Mouse (Mus musculus): ENCODE results near the gene Pes1. TPM values are rescaled to one million over a fixed set of nuclear protein-coding genes. Genes with fewer than 3 reads are reported as not detected.

Pes1 gene
- polyA plus RNA-seq, 1 experiment from 2014 or later: 116 TPM

DNA sequence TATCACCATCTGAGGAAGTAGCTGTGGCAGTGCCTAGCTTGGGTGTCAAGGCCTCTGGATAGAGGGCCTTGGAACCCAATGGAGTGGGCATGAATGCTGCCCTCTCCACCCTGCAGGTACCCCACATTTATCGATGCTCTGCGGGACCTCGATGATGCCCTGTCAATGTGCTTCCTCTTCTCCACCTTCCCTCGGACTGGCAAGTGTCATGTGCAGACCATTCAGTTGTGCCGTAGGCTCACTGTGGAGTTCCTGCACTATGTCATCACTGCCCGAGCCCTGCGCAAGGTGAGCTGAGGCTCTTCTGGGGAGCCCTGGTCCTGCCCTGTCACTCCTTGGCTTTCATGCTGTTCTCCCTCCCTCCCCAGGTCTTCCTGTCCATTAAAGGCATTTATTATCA is 9.3 kb downstream of the Pes1 start:
- 97% methylated on average over 7 of the region's 7 CpGs for WGBS
- Histone ChIP-seq H3K27ac (no peak overlapping the region), H3K4me1 (peaks cover 5% of the 10 kb centered on the region; the same call in 1 of the 2 replicates), H3K27me3 (ENCODE audit: poor library complexity, severe bottlenecking) (no peaks in the 10 kb centered on the region), H3K36me3 (replicated peaks) (peaks cover 100% of the 10 kb centered on the region), H3K9me3 (no peaks in the 10 kb centered on the region), H3K4me3 (no peak overlapping the region)
- no peak for DNase-seq (ENCODE audit: extremely low spot score, low spot score)

DNA sequence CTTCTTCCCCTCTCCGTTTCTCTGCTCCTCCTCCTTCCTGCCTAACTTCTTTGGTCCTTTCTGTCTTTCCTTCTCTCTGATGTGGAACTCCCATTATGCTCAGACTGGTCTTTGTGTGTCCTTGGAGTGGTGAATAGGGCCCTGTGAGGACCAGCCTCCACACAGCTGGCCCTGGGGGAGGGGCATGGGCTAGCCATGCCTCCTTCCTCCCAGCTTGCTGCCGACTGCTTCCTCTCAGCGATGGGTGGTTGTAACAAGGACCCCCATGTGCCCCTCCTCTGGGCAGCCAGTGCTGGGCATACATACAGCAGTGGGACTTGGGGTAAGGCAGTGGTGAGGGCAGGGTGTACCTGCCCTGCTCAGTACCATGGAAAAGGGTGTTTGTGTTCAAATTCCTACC is 10.5 kb downstream of the Pes1 start:
- no peak for DNase-seq (ENCODE audit: extremely low spot score, low spot score)
- peaks cover 5% of the 10 kb centered on the region; the same call in 1 of the 2 replicates for H3K4me1 ChIP-seq
- no peaks in the 10 kb centered on the region for H3K27me3 ChIP-seq (ENCODE audit: poor library complexity, severe bottlenecking)
- no peak overlapping the region for H3K27ac ChIP-seq
- 69% methylated on average over 3 of the region's 3 CpGs for WGBS
- no peak overlapping the region for H3K4me3 ChIP-seq
- no peaks in the 10 kb centered on the region for H3K9me3 ChIP-seq
- H3K36me3 ChIP-seq (replicated peaks): peaks cover 100% of the 10 kb centered on the region

DNA sequence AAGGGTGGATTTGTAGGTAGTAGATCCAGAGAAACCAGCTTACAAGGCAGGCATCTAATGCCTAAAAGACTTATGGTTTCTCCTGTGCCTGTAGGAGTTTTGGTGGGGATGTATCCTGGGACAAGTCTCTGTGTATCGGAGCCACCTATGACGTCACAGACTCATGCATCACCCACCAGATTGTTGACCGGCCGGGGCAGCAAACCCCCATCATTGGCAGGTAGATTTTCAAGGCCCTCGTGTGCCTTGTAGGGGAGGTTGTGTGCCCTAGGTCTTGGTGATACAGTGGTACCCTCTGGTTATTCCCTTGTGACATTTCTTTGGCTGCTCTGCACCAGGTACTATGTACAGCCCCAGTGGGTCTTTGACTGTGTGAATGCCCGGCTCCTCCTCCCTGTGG is 12.9 kb downstream of the Pes1 start, which contains the start of gene 4930556J24Rik:
TSS of gene 4930556J24Rik (minus strand) at position 101 of the 400 bp plus-strand sequence.
- peaks cover 100% of the 10 kb centered on the region for H3K36me3 ChIP-seq (replicated peaks)
- no peaks in the 10 kb centered on the region for H3K27me3 ChIP-seq (ENCODE audit: poor library complexity, severe bottlenecking)
- no peak within 1 kb of the TSS for H3K4me3 ChIP-seq
- H3K27ac ChIP-seq: no peak within 1 kb of the TSS
- DNase-seq (ENCODE audit: extremely low spot score, low spot score): no peak
- no peaks in the 10 kb centered on the region for H3K9me3 ChIP-seq
- peaks cover 5% of the 10 kb centered on the region; the same call in 1 of the 2 replicates for H3K4me1 ChIP-seq
- WGBS: 95% methylated on average over 6 of the region's 6 CpGs

DNA sequence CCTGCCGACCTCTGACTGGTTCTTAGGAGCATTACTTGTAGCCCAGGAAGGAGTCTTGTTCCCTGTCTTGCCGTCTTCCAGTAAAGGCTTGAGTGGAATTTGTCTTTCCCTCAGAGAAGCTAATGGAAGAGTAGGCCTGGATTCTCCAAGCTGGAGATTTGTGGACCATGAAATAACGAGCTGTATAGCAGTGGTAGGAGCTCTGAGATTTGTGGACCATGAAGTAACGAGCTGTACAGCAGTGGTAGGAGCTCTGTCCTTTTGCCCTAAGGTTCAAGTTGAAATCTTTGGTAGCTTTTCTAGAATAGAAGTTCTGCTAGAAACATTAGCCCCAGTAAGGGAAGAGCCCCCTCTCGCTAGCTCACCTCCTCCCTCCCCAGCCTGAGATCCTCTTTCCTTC is 14.6 kb downstream of the Pes1 start:
- Histone ChIP-seq H3K27ac (no peak overlapping the region), H3K27me3 (ENCODE audit: poor library complexity, severe bottlenecking) (peaks cover 13% of the 10 kb centered on the region), H3K9me3 (no peaks in the 10 kb centered on the region), H3K4me1 (peaks cover 16% of the 10 kb centered on the region), H3K36me3 (replicated peaks) (peaks cover 90% of the 10 kb centered on the region), H3K4me3 (no peak overlapping the region)
- 89% methylated on average over 5 of the region's 5 CpGs for WGBS
- DNase-seq (ENCODE audit: extremely low spot score, low spot score): no peak

DNA sequence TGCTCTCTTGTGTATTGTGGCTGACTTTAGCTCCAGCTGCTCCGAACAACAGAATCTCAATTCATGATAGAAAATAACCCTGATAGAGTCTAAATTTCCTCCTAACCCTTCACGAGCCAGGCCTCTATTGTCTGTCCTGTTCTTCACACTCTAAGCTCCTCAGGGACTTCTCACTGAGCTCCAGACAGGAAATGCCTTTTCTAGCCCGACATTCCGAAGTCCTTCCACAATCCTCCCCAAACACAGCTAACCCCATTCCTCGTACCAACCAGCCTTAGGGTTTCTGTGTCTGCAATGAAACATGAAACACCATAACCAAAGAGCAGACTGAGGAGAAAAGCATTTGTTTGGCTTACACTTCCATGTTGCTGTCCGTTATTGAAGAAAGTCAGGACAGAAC is 17.8 kb downstream of the Pes1 start:
- Histone ChIP-seq H3K27ac (no peak overlapping the region), H3K4me3 (no peak overlapping the region), H3K9me3 (no peaks in the 10 kb centered on the region), H3K36me3 (replicated peaks) (peaks cover 59% of the 10 kb centered on the region), H3K27me3 (ENCODE audit: poor library complexity, severe bottlenecking) (peaks cover 31% of the 10 kb centered on the region), H3K4me1 (peaks cover 26% of the 10 kb centered on the region)
- 75% methylated on average over 6 of the region's 6 CpGs for WGBS
- no peak for DNase-seq (ENCODE audit: extremely low spot score, low spot score)

DNA sequence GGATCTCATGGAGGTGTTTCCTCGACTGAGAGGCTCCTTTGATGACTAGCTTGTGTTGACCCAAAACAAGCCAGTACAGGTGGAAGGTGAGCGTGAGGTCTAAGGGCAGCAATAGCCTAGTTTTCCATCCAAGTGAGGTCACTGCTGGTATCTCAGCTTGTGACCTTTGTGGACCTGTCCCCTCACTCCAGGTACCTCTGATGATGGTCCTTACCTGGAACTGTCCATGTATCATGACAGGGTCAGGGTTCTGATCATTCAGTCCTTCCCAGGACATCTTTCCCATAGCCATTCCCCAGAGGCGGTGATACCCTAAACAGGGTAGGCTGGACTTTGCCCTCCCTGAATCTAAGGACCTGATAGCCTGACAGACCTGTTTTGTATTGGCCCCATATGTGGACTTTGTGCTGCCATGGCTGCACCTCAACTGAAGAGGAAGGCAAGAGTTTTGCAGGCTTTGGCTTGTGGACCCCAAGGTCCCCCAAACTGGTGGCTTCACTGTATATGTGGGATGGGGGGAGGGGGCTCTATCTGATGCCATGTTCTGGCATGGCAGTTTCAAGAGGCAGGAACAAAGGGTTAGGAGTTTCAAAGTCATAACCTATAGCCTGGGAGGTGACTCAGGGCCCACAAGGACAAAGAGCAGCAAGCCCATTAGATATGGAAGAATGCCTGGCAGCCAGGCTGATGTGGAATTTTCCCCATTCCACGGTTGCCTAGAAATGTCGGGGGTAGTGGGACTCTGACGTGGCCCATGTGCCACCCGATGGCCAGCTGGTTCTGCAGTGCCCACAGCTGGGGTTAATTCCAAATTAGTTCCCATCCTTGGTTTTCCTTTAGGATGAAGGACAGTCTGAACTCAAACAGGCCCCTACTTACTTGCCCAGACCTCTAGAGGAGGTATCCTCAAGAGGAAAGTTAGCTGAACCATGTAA is 18.8 kb downstream of the Pes1 start:
- H3K36me3 ChIP-seq (replicated peaks): peaks cover 49% of the 10 kb centered on the region
- WGBS: 78% methylated on average over 7 of the region's 7 CpGs
- peaks cover 31% of the 10 kb centered on the region for H3K27me3 ChIP-seq (ENCODE audit: poor library complexity, severe bottlenecking)
- H3K9me3 ChIP-seq: no peaks in the 10 kb centered on the region
- DNase-seq (ENCODE audit: extremely low spot score, low spot score): no peak
- no peak overlapping the region for H3K27ac ChIP-seq
- H3K4me1 ChIP-seq: peaks cover 26% of the 10 kb centered on the region
- H3K4me3 ChIP-seq: peak overlapping the region; percentile 54; the same call in 1 of the 2 replicates

DNA sequence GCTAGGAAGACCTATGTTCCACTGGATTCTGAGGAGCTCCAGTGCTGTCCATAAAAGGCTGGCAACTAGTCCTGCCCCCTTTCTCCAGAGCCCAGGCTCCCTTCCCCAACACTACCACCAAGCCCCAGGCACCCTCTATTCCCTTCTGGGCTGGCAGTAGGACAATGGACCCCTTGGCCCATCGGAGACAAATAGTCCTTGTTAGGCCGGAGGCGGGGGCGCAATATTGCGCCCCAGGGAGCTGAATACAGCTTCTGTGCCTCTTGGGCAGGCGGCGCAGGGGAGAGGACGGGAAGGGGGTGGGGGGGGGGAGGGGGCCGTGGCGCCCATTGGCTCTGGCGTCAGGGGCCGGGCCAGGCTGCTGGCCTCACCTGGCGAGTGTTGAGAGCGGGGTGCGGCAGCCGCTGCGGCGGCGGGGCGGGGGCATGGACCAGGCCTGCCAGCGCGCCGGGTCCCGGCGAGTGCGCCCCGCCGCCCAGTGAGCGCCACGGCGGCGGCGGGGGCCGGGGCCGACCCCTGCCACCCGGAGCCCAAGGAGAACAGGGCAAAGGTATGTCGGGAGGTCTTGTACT is 19.6 kb downstream of the Pes1 start, which contains the start of gene Gal3st1:
TSS of gene Gal3st1 (plus strand) at position 346 of the 572 bp plus-strand sequence.
- DNase-seq (ENCODE audit: extremely low spot score, low spot score): peak; percentile 22

DNA sequence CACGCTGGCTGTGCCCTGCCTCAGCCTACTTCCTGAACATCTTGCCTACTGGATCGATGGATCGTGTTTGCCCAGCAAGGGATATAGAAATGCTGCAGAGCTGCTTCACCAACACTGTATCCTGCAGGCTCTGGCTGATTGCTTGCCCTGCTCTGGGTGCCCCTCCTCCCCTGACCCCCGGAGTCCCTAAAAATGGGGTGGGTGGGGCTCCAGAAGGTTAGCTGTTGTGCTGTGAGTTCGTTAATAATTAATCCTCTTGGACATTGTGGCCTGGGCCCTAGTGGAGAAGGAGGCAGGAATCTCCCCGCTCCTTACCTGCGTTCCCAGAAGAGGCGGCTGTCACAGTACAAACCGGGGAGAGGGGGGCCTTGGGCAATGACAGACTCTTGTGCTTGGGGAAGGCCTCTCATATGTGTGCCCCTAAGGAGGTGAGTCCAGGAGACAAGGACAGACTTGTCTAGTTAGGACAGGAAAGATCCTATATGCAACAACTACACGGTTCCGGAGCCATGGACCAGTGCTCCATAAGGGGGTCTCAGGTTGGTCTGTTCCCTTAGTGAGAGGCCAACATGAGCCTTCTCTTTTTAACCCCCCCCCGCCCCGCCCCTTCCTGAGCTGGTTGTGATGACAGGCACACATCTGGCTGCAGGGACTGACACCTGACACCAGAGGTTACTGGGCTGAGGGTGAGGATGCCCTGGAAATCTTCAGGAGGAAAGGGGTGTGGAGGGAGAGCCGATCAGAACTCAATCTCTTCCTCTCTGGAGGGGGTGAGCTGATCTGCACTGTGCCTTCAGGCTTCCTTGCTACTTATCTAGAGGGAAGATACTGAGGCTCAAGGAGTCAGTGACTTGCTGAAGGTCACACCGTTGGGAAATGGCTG is 20.3 kb downstream of the Pes1 start:
- H3K4me3 ChIP-seq: peak overlapping the region; percentile 54
- 11% methylated on average over 15 of the region's 15 CpGs for WGBS

More for the DNA sequence above, 19.6 kb downstream of the Pes1 start, which contains the start of gene Gal3st1:
- Histone ChIP-seq H3K9me3 (no peaks in the 10 kb centered on the region), H3K27ac (peak within 1 kb of the TSS; percentile 53; the same call in 1 of the 2 replicates), H3K36me3 (replicated peaks) (peaks cover 41% of the 10 kb centered on the region), H3K4me1 (peaks cover 26% of the 10 kb centered on the region), H3K4me3 (peak within 1 kb of the TSS; percentile 54), H3K27me3 (ENCODE audit: poor library complexity, severe bottlenecking) (peaks cover 31% of the 10 kb centered on the region)
- 1% methylated on average over 34 of the region's 37 CpGs for WGBS

DNA sequence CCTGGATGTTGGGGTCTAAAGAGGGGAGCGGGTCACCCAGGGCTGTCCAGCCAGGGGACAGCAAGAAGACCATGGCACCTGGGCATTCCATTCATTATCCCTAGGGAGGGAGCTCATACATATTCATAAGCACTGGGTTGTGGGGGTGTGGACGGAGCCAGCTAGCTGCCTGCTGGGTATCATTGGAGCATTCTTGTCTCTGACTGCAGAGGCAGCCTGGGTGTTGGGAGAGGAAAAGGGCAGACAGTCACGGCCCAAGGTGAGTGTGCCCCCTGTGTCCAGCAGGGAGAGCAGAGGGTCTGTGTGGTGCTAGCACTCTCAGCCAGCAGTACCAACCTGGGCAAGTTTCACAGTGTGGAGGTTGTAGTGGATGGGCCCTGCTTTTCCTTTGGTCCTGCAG is 26.0 kb downstream of the Pes1 start:
- peaks cover 4% of the 10 kb centered on the region for H3K27me3 ChIP-seq (ENCODE audit: poor library complexity, severe bottlenecking)
- DNase-seq (ENCODE audit: extremely low spot score, low spot score): no peak
- WGBS: 40% methylated on average over 3 of the region's 3 CpGs
- H3K9me3 ChIP-seq: no peaks in the 10 kb centered on the region
- no peak overlapping the region for H3K27ac ChIP-seq
- H3K36me3 ChIP-seq (replicated peaks): no peaks in the 10 kb centered on the region
- no peak overlapping the region for H3K4me3 ChIP-seq
- H3K4me1 ChIP-seq: peaks cover 1% of the 10 kb centered on the region

More for the DNA sequence above, 20.3 kb downstream of the Pes1 start:
- no peak for DNase-seq (ENCODE audit: extremely low spot score, low spot score)
- peaks cover 33% of the 10 kb centered on the region for H3K36me3 ChIP-seq (replicated peaks)
- H3K27ac ChIP-seq: peak overlapping the region; percentile 53; the same call in 1 of the 2 replicates
- H3K4me1 ChIP-seq: peaks cover 26% of the 10 kb centered on the region
- no peaks in the 10 kb centered on the region for H3K9me3 ChIP-seq
- H3K27me3 ChIP-seq (ENCODE audit: poor library complexity, severe bottlenecking): peaks cover 31% of the 10 kb centered on the region

DNA sequence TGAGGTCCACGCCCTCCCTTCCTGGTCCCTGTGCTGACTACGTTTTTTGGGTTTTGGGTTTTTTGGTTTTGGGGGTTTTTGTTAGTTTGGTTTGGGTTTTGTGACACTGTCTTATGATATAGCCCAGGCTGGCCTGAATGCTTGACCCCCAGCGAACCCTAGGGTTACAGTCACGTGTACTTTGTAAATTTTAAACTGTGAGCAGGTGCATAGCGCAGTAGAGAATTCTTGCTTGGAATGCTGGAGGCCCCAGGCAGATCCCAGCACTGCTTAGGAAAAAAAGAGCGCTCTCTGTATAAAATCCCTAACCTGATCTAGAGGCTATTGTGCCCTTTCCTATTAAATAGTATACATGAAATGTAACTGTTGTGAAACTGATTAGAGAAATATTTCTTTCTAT is 29.4 kb downstream of the Pes1 start:
- Histone ChIP-seq H3K4me3 (no peak overlapping the region), H3K9me3 (no peaks in the 10 kb centered on the region), H3K4me1 (peaks cover 5% of the 10 kb centered on the region), H3K36me3 (replicated peaks) (no peaks in the 10 kb centered on the region), H3K27ac (no peak overlapping the region), H3K27me3 (ENCODE audit: poor library complexity, severe bottlenecking) (peaks cover 19% of the 10 kb centered on the region)
- WGBS: 83% methylated on average over 6 of the region's 6 CpGs
- no peak for DNase-seq (ENCODE audit: extremely low spot score, low spot score)

DNA sequence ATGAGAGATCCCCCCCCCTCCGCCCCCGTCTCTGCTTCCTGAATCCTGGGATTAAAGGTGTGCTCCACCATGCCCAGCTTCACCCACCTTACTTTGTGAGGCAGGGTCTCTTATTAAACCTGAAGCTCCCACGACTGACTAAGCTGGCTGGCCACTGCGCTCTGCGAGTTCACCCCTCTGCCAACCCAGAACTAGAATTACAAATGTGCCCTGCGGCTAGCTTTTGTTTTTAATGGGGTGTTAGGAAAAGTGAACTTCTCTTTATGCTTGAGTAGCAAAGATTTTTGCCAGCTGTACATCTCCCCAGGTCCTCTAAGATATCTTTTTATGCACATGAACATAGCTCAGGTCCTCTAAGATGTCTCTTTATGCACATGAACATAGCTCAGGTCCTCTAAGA is 30.1 kb downstream of the Pes1 start:
- Histone ChIP-seq H3K9me3 (no peaks in the 10 kb centered on the region), H3K27ac (no peak overlapping the region), H3K27me3 (ENCODE audit: poor library complexity, severe bottlenecking) (peaks cover 26% of the 10 kb centered on the region), H3K36me3 (replicated peaks) (no peaks in the 10 kb centered on the region), H3K4me1 (peaks cover 12% of the 10 kb centered on the region), H3K4me3 (no peak overlapping the region)
- WGBS: 82% methylated on average over 6 of the region's 6 CpGs
- DNase-seq (ENCODE audit: extremely low spot score, low spot score): no peak

DNA sequence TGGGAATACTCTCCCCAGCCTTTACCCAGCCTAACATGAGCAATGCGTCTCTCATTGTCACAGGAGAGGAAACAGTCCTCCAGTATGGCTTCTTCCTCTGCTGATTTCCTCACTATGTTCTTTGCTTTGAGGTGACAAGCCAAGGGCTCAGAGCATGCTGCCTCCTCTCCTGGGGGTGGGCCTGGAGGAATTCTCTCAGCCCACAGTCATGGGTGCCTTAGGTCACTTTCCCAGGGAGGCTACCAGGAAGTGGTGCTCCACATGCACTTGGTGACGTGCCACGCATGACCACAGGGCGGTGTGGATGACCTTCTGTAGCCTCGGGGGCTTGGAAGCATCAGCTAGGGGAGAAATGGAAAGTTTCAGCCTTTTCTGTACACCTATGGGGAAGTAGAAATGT is 31.7 kb downstream of the Pes1 start:
- H3K27me3 ChIP-seq (ENCODE audit: poor library complexity, severe bottlenecking): peaks cover 42% of the 10 kb centered on the region
- whole genome bisulfite sequencing: 88% methylated on average over 5 of the region's 5 CpGs
- DNase-seq (ENCODE audit: extremely low spot score, low spot score): no peak

More for the DNA sequence above, 31.7 kb downstream of the Pes1 start:
- Histone ChIP-seq H3K36me3 (replicated peaks) (no peaks in the 10 kb centered on the region), H3K9me3 (no peaks in the 10 kb centered on the region), H3K27ac (no peak overlapping the region), H3K4me3 (no peak overlapping the region), H3K4me1 (peaks cover 12% of the 10 kb centered on the region)

Measured in forebrain, embryonic 10.5 days (tissue).